Mouse (Mus musculus) frontal cortex, postnatal 10 days (tissue): ENCODE measurements at regions not wholly inside any gene's neighbourhood (a gene's known extent, or its start where the extent isn't known, plus 50 kb on each side); places are given as distances from the start of the nearest gene placed in this dataset.
A peak's percentile ranks its signal among the peaks of the same experiment; 100 is the strongest.

Experiments used
- DNase-seq, 2 experiments: peaks; one replicate each; pipeline ENCODE4 v3.0.0; 2022; ENCODE audit warnings: low spot score in 2 of 2, mixed read lengths in 1 of 2

- DNase-seq = no peak
Observed at GRCm38 (mm10) chr2:80231891-80232290, 60.4 kb upstream of the Prdx6b start.

GRCm38 (mm10) chr2:80205074-80205727, 75.9 kb upstream of the Pde1a start:
- DNase-seq = no peak

GRCm38 (mm10) chr2:80203486-80203885, 74.2 kb upstream of the Pde1a start:
- no peak for DNase-seq

GRCm38 (mm10) chr2:80195896-80196410, 66.7 kb upstream of the Pde1a start:
- no peak for DNase-seq

GRCm38 (mm10) chr2:80188374-80188773, 59.1 kb upstream of the Pde1a start:
- peak in 1 of 2 experiments; percentile 16 for DNase-seq

- DNase-seq = no peak
Observed at GRCm38 (mm10) chr2:80186867-80187266, 57.6 kb upstream of the Pde1a start.
